Mouse (Mus musculus): ENCODE measurements around the gene Vps29.

Gene Vps29

DNA sequence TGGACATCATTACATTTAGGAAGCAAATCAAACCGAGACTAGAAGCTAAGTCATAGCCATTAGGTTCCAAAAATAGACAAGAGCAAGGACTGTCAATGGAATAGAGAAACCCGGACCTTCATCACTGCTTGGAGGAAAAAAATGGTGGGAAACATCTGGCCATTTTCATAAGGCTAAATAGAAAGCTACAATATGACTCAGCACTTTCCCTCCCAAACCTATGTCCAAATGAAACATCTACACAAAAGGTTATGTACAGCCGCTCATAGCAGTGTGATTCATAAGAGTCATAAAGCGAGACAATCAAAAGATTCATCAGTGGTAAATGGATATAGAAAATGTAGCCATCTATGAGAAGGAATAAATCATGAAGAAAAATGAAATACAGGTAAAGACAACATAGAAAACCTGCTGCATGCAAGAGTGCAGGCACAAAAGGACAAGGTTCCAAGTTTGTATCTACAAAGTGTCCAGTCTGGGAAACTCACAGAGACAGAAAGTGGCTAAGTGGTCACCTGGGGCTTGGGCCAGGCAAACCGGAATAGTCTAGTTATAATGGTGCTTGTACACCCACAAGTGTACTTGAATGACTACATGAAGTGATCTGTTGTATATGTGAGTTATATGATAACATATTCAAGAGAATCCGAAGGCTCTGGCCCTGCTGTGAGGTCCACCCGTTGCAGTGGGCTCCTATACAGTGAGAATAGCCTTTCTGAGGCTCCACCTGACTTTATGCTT, 17.4 kb upstream of the Vps29 start:
- in situ Hi-C loops (cut with MboI, MseI): no loop called here

- in situ Hi-C loops (cut with MboI, MseI): no loop called here
Observed at GRCm38 (mm10) chr5:122342874-122343273, 11.3 kb upstream of the Vps29 start.

- in situ Hi-C loops (cut with MboI, MseI): no loop called here
Observed at GRCm38 (mm10) chr5:122343768-122344167, 10.4 kb upstream of the Vps29 start.

GRCm38 (mm10) chr5:122344260-122344659, 9.9 kb upstream of the Vps29 start:
- in situ Hi-C loops (cut with MboI, MseI): no loop called here

DNA sequence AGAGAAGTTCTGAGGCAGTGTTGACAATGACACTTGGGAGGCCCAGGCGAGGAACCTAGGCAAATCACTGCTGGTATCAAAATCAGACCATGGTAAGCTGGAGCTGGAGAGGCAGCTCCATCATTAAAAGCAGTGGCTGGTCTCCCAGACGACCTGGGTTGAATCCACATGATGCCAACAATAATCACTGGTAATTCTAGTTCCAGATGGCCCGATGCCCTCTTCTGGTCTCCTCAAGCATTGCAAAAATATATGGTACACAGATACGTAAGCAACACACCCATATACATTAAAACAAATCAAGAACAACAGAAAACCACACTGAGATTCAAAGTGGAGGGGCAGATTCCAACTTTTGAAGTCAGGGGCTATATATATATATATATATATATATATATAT, 8.4 kb upstream of the Vps29 start:
- in situ Hi-C loops (cut with MboI, MseI): no loop called here

GRCm38 (mm10) chr5:122354492-122355067, 411 bp downstream of the Vps29 start:
- in situ Hi-C loops (cut with MboI, MseI): loop anchor here (25.0 kb wide), 1 partner anchor 517 kb away; the partner anchor contains the start of genes Pheta1 and Sh2b3

DNA sequence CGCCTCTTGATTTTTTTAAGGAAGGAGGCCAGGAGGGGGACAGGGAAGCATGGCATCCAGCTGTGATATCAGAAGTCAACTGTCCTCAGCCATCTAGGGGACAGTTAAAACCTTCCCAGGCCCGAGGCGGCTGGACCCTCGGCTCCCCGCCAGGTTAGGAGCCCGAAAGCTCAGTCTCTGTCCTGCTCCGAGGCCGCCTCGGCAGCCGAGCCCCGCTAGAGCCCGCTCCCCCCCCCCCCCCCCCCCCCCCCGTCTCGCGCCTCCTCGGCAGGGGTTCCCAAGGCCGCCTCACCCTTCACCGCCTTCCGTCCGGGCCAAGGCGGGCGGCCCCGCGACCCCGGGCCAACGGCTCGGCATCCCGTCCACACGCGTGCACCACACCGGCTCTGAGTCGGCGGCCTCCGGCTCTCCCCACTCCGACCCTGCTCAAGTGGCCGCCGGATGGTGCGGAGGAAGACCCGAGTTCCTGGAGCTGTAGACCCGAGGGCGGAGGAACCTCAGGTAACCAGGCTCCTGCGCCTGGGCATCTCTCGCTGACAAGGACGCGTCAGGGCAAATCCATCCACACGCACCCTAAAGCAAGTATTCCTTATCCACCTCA, 17.5 kb downstream of the Vps29 start, which contains the start of gene Gpn3:
TSS of gene Gpn3 (plus strand) at position 286 of the 601 bp plus-strand sequence.
- in situ Hi-C loops (cut with MboI, MseI): loop anchor here (25.0 kb wide), 1 partner anchor 534 kb away; the partner anchor contains the start of genes Pheta1 and Sh2b3

- in situ Hi-C loops (cut with MboI, MseI): loop anchor here (25.0 kb wide), 1 partner anchor 535 kb away; the partner anchor contains the start of genes Pheta1 and Sh2b3
Observed at GRCm38 (mm10) chr5:122372192-122372769, 18.1 kb downstream of the Vps29 start, which contains the start of gene Fam216a. Gene Fam216a (minus strand): TSS chr5:122372364.

- in situ Hi-C loops (cut with MboI, MseI): loop anchor here (25.0 kb wide), 1 partner anchor 536 kb away; the partner anchor contains the start of genes Pheta1 and Sh2b3
Observed at GRCm38 (mm10) chr5:122372878-122373277, 18.7 kb downstream of the Vps29 start.

DNA sequence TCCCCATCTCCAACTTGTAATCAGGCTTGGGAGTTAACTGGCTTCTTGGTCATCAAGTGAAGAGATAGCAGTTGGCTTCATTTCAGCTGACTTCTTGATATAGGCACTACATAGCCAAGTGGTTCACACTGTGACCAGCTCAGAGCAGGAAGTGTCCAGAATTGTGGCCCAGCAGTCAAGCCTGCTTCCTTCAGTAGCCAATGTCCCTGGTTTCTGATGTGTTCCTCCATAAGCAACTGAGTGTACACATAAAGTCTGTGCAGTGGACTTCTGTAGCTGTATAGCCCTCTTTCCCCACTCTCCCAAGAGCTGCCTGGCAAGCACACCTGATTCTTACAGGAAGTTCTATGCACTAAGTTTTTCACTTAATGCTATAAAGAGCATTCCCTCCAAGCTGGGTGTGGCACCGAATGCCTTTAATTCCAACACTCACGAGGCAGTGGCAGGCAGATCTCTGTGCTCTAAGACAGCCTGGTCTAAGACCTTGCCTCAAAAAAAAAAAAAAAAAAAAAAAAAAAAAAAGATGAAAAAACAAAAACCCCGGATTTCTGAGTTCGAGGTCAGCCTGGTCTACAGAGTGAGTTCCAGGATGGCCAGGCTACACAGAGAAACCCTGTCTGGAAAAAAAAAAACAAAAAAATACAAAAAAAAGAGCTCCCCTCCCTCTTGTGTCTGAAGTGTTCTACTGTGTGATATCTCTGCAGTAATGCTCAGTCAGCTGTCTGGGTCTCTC, 23.1 kb downstream of the Vps29 start:
- in situ Hi-C loops (cut with MboI, MseI): no loop called here

DNA sequence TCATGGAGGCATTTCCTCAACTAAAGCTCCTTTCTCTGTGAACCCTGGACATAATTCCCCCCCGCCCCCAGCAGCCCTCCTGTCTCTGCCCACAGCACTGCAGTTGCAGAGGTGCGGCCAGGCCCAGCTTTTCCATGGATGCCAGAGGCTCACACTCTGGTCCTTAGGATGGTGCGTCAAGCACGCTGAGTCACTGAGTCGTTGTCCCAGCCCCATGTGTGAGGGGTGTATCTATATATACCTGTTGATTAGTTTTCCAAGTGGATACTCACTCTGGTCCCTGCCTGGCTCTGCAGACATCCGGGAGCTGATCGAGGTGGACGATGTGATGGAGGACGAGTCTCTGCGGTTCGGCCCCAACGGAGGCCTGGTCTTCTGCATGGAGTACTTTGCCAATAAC, 24.0 kb downstream of the Vps29 start:
- in situ Hi-C loops (cut with MboI, MseI): no loop called here

DNA sequence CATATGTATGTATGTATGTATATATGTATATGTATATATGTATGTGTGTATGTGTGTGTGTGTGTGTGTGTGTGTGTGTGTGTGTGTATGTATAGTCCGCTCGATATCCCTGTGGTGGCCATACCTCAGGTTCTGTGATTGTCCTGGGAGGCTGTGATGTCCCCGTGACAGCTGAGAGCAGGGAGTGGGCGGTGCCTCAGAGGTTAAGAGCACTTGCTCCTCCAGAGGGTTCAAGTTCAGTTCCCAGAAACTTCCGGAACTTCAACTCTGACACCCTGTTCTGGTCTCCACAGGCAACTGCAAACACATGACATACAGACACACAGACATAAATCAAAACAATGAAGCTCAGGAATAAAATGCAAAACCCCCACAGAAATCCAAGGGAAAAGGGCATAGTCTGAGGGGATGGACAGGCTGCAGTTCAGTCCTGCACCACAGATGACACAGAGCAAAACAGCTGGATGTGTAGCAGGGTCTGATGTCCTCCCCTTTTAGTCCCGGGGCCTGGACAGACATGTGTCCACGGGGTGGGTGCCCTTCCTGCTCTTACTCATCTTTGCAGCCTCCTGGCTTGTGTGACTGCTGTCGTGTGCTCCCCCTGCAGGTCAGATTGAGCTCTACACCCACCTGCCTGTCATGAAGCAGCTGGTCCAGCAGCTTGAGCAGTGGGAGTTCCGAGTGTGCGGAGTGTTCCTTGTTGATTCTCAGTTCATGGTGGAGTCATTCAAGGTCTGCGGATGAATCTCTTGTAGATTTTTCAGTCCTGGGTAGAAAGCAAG, 25.4 kb downstream of the Vps29 start:
- in situ Hi-C loops (cut with MboI, MseI): no loop called here

DNA sequence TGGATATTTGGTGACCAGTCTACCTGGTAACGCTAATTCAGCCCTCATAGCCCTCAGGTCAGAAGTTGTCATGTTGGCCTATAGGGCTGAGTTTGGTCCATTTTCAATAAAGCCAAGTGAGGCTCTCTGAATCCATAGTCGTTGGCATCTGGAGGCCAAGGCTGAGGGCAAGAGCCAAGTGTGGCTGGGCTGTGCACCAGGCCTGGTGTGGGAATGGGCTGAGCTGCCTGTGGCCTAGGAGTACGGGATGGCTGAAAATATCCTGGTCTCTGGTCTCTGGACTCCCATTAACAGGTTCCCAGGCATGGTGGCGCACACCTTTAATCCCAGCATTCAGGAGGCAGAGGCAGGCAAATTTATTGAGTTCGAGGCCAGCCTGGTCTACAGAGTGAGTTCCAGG, 35.8 kb downstream of the Vps29 start:
- in situ Hi-C loops (cut with MboI, MseI): no loop called here

- in situ Hi-C loops (cut with MboI, MseI): no loop called here
Observed at GRCm38 (mm10) chr5:122390671-122391070, 36.5 kb downstream of the Vps29 start.

DNA sequence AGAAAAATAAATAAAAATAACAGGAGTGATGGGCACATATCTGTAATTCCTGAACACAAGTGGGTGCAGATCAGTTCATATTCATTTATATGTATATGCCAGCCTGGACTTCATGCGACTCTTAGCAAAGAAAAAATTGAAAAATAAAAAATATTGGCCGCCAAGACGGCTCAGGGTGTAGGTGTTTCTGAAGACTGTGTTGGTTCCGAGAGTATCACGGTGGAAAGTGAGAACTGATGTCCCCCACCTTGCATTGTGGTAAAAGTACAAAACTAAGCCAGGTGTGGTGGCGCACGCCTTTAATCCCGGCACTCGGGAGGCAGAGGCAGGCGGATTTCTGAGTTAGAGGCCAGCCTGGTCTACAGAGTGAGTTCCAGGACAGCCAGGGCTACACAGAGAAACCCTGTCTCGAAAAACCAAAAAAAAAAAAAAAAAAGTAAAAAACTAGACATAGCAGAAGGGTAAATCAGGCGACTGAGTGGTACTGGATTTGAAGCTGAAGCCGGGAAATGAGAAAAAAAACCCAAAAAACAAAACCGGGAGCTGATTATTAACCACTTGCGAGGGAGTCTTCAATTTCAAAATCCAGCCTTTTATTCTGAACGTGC, 37.1 kb downstream of the Vps29 start:
- in situ Hi-C loops (cut with MboI, MseI): no loop called here

- in situ Hi-C loops (cut with MboI, MseI): no loop called here
Observed at GRCm38 (mm10) chr5:122391786-122392180, 37.6 kb downstream of the Vps29 start, which contains the start of gene Arpc3. Gene Arpc3 (plus strand): TSS chr5:122391878.

DNA sequence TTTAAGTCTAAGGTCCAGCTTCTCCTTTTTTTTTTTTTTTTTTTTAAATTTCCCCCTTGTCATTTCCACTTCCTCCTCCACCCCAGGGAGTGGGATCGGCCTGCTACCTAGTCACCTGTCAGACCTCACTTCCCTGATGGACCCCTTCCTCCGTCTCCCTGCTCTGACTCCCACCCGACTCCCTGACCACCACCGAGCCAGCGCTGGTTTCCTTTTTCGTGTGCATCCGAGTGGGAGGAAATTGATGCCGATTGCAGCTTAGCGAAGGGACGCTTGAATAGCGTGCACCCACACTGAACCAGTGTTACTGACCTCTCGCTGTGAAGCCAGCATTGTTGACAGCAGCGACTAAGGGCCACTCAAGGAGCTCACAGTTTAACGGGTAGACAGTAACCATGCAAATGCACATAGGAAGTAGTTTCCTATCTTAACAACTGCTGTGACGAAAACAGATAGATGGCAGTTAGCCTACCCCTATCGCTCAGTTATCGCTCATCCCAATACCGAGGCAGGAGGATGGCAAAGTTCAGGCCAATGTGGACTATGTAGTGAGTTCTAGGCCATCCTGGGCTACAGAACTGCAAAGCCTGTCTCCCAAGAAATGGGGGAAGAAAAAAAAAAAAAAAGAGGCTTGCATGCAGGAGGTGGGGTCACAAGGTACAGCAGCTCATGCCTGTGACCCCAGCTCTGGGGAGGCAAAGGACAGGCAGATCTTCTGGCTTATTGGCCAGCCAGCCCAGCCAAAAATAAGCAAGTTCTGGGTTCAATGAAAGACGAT, 38.2 kb downstream of the Vps29 start:
- in situ Hi-C loops (cut with MboI, MseI): no loop called here

- in situ Hi-C loops (cut with MboI, MseI): no loop called here
Observed at GRCm38 (mm10) chr5:122393887-122394286, 39.7 kb downstream of the Vps29 start.

- in situ Hi-C loops (cut with MboI, MseI): loop anchor here (5.0 kb wide), 1 partner anchor 231 kb away; no protein-coding TSS in a partner anchor
Observed at GRCm38 (mm10) chr5:122396791-122397190, 42.6 kb downstream of the Vps29 start.

Data from regulatory T cell (primary cell).